Mouse (Mus musculus): ENCODE data around the gene Tyro3.
A peak's percentile ranks its signal among the peaks of the same experiment; 100 is the strongest.

Gene Tyro3

GRCm38 (mm10) chr2:119804275-119804628 is 6.7 kb downstream of the Tyro3 start:
- DNase-seq (ENCODE audit: low read depth), result no peak

DNA sequence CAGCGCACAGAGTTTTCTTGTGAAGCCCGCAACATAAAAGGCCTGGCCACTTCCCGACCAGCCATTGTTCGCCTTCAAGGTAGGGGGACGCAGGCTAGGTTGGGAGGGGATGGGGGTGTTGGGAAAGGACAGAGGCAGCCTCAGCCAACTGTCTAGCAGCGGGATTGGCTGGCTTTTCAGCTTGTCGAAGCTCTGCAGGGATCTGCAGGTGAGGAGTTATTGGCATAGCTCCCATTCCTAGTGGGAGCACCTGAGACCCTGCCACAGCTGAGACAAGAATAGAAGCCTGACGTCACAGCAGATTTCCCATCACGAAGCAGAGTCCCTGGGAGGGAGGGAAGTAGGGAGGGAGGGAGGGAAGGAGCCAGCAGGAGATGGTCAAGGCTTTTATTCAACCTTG is 7.2 kb downstream of the Tyro3 start:
- DNase-seq (ENCODE audit: low read depth), result no peak

DNA sequence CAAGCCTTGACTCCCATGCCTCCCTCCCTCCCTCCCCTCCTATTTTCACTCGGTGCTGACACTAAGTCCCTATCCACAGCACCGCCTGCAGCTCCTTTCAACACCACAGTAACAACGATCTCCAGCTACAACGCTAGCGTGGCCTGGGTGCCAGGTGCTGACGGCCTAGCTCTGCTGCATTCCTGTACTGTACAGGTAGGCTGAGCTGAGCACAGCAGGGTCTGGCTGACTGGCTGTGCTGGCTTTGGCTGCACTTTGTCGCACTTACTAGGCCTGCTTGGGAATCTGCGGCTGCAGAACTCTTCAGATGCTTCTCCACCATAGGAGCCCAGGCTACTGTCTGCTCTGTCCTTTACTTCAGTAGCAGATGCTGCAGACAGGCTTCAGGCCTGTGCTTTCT is 8.0 kb downstream of the Tyro3 start:
- DNase-seq (ENCODE audit: low read depth), result no peak

GRCm38 (mm10) chr2:119808438-119808837 is 10.9 kb downstream of the Tyro3 start:
- no peak for DNase-seq (ENCODE audit: low read depth)

DNA sequence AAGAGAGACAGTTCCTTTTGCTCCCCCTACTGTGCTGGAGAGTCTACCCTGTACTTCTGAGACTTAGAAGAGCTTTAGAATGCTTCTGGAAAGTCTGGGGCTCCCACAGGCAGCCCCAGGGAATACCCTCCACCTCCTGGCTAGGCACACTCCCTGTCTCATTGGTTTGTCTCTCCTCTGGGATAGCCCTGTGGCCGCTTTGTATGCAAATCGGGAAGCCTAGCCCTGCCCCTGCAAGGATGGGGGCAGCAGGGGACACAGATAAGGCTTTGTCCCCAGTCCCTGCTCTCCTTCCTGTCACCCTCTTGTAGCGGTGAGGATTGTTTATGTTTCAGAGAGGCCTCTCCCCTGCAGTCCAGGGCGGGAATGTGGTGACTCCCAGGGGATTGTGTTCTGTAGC is 11.3 kb downstream of the Tyro3 start:
- DNase-seq (ENCODE audit: low read depth), result no peak

GRCm38 (mm10) chr2:119810890-119811289 is 13.4 kb downstream of the Tyro3 start:
- DNase-seq (ENCODE audit: low read depth), result no peak

DNA sequence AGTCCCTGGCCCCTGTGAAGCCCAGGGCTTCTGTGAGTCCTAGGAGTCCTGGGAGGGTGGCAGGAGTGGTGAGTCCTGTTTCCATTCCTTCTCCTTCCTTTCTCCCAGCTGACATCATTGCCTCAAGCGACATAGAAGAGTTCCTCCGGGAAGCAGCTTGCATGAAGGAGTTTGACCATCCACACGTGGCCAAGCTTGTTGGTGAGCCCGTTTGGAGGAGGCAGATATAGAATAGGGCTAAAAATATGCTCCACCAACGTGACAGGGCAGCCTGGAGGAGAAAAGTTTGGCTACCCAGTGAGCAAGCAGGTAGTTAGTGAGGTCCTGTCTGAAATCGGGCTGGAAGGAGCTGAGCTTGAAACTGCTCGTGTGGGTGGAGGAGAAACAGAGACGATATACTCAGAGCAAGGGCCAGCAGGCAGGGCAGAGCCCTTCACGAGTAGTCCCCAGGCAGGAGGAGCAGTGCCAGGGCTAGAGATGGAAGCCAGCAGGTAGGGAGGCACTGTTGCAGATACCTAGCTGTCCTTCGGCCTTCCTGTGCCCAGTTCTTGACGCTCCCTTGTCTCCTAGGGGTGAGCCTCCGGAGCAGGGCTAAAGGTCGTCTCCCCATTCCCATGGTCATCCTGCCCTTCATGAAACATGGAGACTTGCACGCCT is 14.1 kb downstream of the Tyro3 start:
- no peak for DNase-seq (ENCODE audit: low read depth)

- DNase-seq (ENCODE audit: low read depth), result peak; percentile 32
Measured at GRCm38 (mm10) chr2:119814376-119814933, 16.9 kb downstream of the Tyro3 start.

GRCm38 (mm10) chr2:119816611-119817010 is 19.1 kb downstream of the Tyro3 start:
- no peak for DNase-seq (ENCODE audit: low read depth)

DNA sequence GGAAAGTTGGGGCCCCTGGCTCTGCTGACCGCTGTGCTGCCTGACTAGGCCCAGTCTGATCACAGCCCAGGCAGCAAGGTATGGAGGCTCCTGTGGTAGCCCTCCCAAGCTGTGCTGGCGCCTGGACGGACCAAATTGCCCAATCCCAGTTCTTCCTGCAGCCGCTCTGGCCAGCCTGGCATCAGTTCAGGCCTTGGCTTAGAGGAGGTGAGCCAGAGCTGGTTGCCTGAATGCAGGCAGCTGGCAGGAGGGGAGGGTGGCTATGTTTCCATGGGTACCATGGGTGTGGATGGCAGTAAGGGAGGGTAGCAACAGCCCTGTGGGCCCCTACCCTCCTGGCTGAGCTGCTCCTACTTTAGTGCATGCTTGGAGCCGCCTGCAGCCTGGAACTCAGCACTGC is 19.5 kb downstream of the Tyro3 start:
- DNase-seq (ENCODE audit: low read depth), result peak; percentile 44

GRCm38 (mm10) chr2:119818668-119819272 is 21.2 kb downstream of the Tyro3 start:
- DNase-seq (ENCODE audit: low read depth), result no peak

GRCm38 (mm10) chr2:119821136-119821535 is 23.6 kb downstream of the Tyro3 start:
- DNase-seq (ENCODE audit: low read depth), result no peak

- DNase-seq (ENCODE audit: low read depth), result no peak
Measured at GRCm38 (mm10) chr2:119830579-119830978, 33.0 kb downstream of the Tyro3 start.

DNA sequence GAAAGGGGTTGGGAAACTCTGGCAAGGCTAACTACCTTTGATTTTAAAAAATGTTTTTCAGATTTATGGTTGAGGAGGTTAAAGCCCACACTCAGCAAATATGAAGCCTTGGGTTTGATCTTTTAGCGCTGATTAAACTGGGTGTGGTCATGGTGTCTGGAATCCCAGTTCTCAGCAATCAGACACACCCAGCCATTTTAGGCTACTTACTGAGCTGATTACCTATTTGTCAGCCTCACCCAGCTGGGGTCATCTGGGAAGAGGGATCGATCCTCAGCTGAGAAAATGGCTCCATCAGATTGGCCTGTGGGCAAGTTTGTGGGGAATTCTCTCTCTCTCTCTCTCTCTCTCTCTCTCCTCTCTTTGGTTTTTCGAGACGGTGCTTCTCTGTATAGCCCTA is 36.7 kb downstream of the Tyro3 start:
- DNase-seq (ENCODE audit: low read depth), result no peak

GRCm38 (mm10) chr2:119837616-119838015 is 40.1 kb downstream of the Tyro3 start:
- no peak for DNase-seq (ENCODE audit: low read depth)

DNA sequence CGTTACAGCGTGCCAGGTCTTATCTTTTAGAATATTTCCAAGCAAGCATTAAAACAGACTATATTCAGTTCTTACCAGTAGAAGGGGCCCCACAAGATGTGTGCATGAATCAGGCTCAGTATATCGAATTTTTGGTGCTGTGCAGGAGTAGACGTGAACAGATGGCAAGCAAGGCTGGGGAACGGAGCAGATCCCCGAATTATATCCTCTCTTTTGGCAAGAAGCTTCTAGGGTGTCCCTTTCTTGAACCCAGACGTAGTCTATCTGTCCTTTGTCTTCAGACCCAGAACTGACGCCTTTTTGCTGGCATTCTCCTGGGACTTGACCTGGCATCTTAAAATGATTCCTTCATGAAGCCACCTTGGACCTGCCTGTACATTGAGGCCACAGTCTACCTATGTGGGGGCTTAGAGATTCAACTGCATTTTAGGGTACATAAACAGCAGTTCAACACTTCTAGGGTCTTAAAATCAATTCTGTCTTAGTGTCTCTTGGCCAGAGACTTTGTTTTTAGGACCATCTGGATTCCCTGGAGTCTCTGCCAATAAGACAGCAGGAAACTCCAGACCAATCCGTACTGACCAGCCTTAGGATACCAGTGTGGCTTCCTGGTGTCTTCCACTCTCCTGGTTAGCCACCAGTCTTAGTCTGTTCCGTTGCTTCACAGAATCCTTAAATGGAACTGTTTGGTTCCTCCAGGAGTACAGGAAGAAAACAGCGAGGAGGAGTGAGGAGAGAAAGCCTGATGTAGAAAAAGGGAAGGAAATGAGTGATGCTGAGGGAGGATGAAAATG is 41.0 kb downstream of the Tyro3 start:
- DNase-seq (ENCODE audit: low read depth), result no peak

GRCm38 (mm10) chr2:119840008-119840407 is 42.5 kb downstream of the Tyro3 start:
- DNase-seq (ENCODE audit: low read depth), result no peak

DNA sequence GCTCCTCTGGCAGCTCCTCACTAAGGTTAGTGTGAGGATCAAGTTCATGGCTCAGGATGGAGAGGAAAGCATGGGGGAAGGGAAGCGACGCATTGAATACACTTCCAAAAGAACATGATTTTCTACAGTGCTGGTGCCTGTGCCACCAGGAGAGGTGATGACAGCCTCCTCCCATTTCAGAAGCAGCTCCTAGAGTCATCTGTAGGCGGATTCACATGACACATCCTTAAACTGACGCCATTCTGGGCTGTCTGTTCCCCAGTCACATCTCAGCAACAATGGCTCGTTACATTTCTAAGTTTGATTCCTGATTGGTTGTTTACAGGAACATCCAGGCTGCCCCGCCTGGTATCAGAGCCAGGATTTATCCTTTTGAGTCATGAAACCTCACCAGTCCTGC is 44.5 kb downstream of the Tyro3 start:
- DNase-seq (ENCODE audit: low read depth), result peak; percentile 16

DNA sequence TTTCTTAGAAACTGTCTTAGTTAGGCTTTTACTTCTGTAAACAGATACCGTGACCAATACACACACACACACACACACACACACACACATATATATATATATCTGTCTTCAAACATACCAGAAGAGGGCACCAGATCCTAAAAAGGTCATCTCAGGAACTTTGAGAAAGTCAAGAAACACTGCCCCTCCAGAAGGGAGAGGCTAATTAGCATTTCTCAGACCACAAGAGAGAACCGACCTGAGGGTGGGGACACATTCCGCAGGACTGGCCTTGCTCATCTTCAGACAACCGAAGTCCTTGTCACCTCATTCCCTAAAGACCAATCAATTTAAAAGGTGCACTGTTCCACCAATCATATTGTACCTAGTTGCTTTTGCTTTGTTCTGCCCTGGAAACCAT is 46.0 kb downstream of the Tyro3 start:
- DNase-seq (ENCODE audit: low read depth), result no peak

GRCm38 (mm10) chr2:119845882-119846546 is 48.5 kb downstream of the Tyro3 start:
- DNase-seq (ENCODE audit: low read depth), result no peak

DNA sequence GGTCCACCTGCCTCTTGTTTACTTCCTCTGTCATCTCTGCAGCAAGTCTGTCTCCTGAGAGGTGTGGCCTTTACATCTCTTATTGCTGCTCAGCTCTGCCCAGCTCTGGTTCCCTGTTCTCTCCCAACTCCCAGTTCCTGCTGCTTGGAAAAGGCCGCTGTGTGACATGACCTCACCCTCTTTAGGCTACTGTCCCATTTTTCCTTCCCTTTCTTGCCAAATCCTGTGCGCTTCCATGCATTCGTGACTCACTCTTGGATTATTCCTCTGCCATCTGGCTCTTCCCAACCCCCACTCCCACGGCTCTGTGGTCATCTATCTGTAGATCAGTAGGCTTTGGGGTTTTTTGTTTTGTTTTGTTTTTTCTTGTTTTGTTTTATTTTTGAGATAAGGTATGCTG is 49.4 kb downstream of the Tyro3 start:
- peak; percentile 20 for DNase-seq (ENCODE audit: low read depth)

GRCm38 (mm10) chr2:119853811-119854210 is 56.3 kb downstream of the Tyro3 start:
- DNase-seq (ENCODE audit: low read depth), result no peak
